ENCODE assay signal across 13 mouse cellular contexts in the genomic region with DNA sequence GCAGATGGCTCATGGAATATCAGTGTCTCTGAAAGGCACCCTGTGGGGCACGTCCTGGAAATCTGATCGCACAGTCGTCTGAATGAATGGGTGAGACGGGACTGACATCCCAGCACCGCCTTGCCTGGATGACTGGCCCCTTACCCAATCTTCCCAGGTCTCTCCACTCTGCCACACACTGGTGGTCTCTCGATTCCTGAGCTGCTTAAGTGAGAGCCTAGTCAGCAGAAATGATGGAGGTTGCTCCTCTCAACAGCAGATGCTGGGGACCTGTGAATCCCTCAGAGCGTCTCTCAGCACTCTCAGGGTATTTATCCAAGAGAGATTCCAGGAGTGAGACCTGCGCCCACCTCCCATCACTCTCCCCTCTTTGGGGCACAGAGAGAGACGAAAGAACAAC. TPM values are rescaled to one million over a fixed set of nuclear protein-coding genes. Genes with fewer than 3 reads are reported as not detected.
DNase-seq lines count a peak whose midpoint lies in the region; ATAC-seq and TF ChIP-seq lines count a peak whose summit lies in the region.
"Had no signal": no experiment of that assay in that cellular context is flagged by ENCODE, and none has a peak within 500 bp of the region (broad histone marks: within the 10 kb centered on the region; RNA-seq: fewer than 3 reads in every experiment).

No protein-coding gene starts in this region.

- no peaks in the 10 kb centered on the region for H3K9me3 ChIP-seq in heart, embryonic 11.5 days (replicated peaks; ENCODE audit: control insufficient read depth, low read length)
- H3K9me3 ChIP-seq in CH12.LX (replicated peaks; ENCODE audit: low read length), result no peaks in the 10 kb centered on the region
- no peaks in the 10 kb centered on the region for H3K9me3 ChIP-seq in forebrain, embryonic 16.5 days (ENCODE audit: control insufficient read depth, low read length)
- H3K9me3 ChIP-seq in liver, embryonic 11.5 days (ENCODE audit: control insufficient read depth, low read length), result no peaks in the 10 kb centered on the region
- H3K9me3 ChIP-seq in intestine, embryonic 15.5 days, result no peaks in the 10 kb centered on the region
- H3K9me3 ChIP-seq: embryonic facial prominence, embryonic 12.5 days had no signal

- TF ChIP-seq CTCF in CH12.LX (conservative IDR thresholded peaks at IDR 0.05 in 1 of 2, IDR thresholded peaks at IDR 0.05 in 1 of 2; ENCODE audit: low read depth in 2 of 2, low read length in 2 of 2), result no peak

- peak overlapping the region; percentile 6 for H3K4me2 ChIP-seq in heart, embryonic 11.5 days
- H3K4me2 ChIP-seq in CH12.LX (ENCODE audit: insufficient read depth, low read depth, poor library complexity, severe bottlenecking), result peak overlapping the region; percentile 61
- H3K4me2 ChIP-seq in forebrain, embryonic 16.5 days (ENCODE audit: low read length), result no peak overlapping the region; the same call in 1 of the 2 replicates
- H3K4me2 ChIP-seq in liver, embryonic 11.5 days, result peak overlapping the region; percentile 0; the same call in 1 of the 2 replicates
- H3K4me2 ChIP-seq in intestine, embryonic 15.5 days (replicated peaks), result no peak overlapping the region
- H3K4me2 ChIP-seq: embryonic facial prominence, embryonic 12.5 days had no signal

- DNase-seq in heart, postnatal 14 days, result no peak
- no peak for DNase-seq in CH12.LX (ENCODE audit: extremely low read depth)
- no peak for DNase-seq in liver, embryonic 11.5 days (ENCODE audit: low spot score)
- no peak for DNase-seq in cerebellum, postnatal 14 days
- DNase-seq: heart, postnatal 36 days; kidney, postnatal 14 days; right cerebral cortex, postnatal 25 days had no signal

- H3K79me2 ChIP-seq in CH12.LX (replicated peaks; ENCODE audit: control insufficient read depth, extremely low read depth, insufficient read depth, poor library complexity, severe bottlenecking), result peaks cover 4% of the 10 kb centered on the region; the same call in 1 of the 2 replicates

- in situ Hi-C loops in CH12.LX (cut with MboI; ENCODE audit: low pct_ligation_motif_present, low pct_unique_long_range_greater_than_20kb, low sequenced_read_pairs), result no loop called here

- H3K36me3 ChIP-seq in heart, embryonic 11.5 days (ENCODE audit: control insufficient read depth, insufficient read depth, low read length), result no peaks in the 10 kb centered on the region
- H3K36me3 ChIP-seq in CH12.LX (replicated peaks in 1 of 2; ENCODE audit: control insufficient read depth in 1 of 2, insufficient read depth in 1 of 2, low read length in 1 of 2), result peaks cover 0 to 3% of the 10 kb centered on the region in 2 experiments
- H3K36me3 ChIP-seq in forebrain, embryonic 16.5 days (ENCODE audit: control insufficient read depth, insufficient read depth), result no peaks in the 10 kb centered on the region
- H3K36me3 ChIP-seq in liver, embryonic 11.5 days (ENCODE audit: control insufficient read depth, insufficient read depth, low read length), result no peaks in the 10 kb centered on the region
- H3K36me3 ChIP-seq in intestine, embryonic 15.5 days, result no peaks in the 10 kb centered on the region
- H3K36me3 ChIP-seq: embryonic facial prominence, embryonic 12.5 days had no signal

- intact Hi-C loops in heart, postnatal 14 days (cut with DNase I), result no loop called here

- no peak overlapping the region for H3K4me3 ChIP-seq in heart, embryonic 11.5 days (ENCODE audit: low read depth, low read length)
- H3K4me3 ChIP-seq in CH12.LX (replicated peaks in 1 of 3; ENCODE audit: low read depth in 2 of 3, low read length in 2 of 3, poor library complexity in 1 of 3), result peak overlapping the region; percentile 43 to 67 (median 50)
- H3K4me3 ChIP-seq in forebrain, embryonic 16.5 days (replicated peaks; ENCODE audit: low read length), result no peak overlapping the region
- H3K4me3 ChIP-seq in liver, embryonic 11.5 days (ENCODE audit: low read depth, low read length), result no peak overlapping the region
- H3K4me3 ChIP-seq in intestine, embryonic 15.5 days (replicated peaks), result no peak overlapping the region
- H3K4me3 ChIP-seq: embryonic facial prominence, embryonic 12.5 days; myocyte had no signal

- H3K4me1 ChIP-seq in heart, embryonic 11.5 days (ENCODE audit: control insufficient read depth, insufficient read depth, low read length), result peaks cover 6% of the 10 kb centered on the region; the same call in 1 of the 2 replicates
- H3K4me1 ChIP-seq in CH12.LX (ENCODE audit: control insufficient read depth in 1 of 2, insufficient read depth in 2 of 2), result peaks cover 25 to 52% of the 10 kb centered on the region in 2 experiments
- peaks cover 14% of the 10 kb centered on the region for H3K4me1 ChIP-seq in forebrain, embryonic 16.5 days (replicated peaks; ENCODE audit: control insufficient read depth, insufficient read depth, low read length)
- H3K4me1 ChIP-seq in liver, embryonic 11.5 days (replicated peaks; ENCODE audit: control insufficient read depth, insufficient read depth, low read length), result peaks cover 2% of the 10 kb centered on the region; the same call in 1 of the 2 replicates
- peaks cover 8% of the 10 kb centered on the region; the same call in 1 of the 2 replicates for H3K4me1 ChIP-seq in intestine, embryonic 15.5 days (replicated peaks)

- no peak for TF ChIP-seq RAD21 in CH12.LX (IDR thresholded peaks at IDR 0.05; ENCODE audit: low read depth, low read length)

- H3K27ac ChIP-seq in heart, embryonic 11.5 days (ENCODE audit: low read depth, low read length), result no peak overlapping the region; the same call in 1 of the 2 replicates
- H3K27ac ChIP-seq in CH12.LX (ENCODE audit: insufficient read depth, low read depth), result peak overlapping the region; percentile 37; the same call in 1 of the 2 replicates
- no peak overlapping the region for H3K27ac ChIP-seq in forebrain, embryonic 16.5 days (ENCODE audit: low read length)
- peak overlapping the region; percentile 45; the same call in 1 of the 2 replicates for H3K27ac ChIP-seq in liver, embryonic 11.5 days (ENCODE audit: low read depth, low read length)
- H3K27ac ChIP-seq in intestine, embryonic 15.5 days, result no peak overlapping the region
- H3K27ac ChIP-seq: embryonic facial prominence, embryonic 12.5 days had no signal

- H3K27me3 ChIP-seq in heart, embryonic 11.5 days (ENCODE audit: control insufficient read depth, insufficient read depth, low read length), result no peaks in the 10 kb centered on the region
- no peaks in the 10 kb centered on the region for H3K27me3 ChIP-seq in CH12.LX (replicated peaks)
- no peaks in the 10 kb centered on the region for H3K27me3 ChIP-seq in forebrain, embryonic 16.5 days (replicated peaks; ENCODE audit: control insufficient read depth, insufficient read depth, low read length)
- H3K27me3 ChIP-seq in liver, embryonic 11.5 days (replicated peaks; ENCODE audit: control insufficient read depth, insufficient read depth, low read length), result no peaks in the 10 kb centered on the region
- H3K27me3 ChIP-seq in intestine, embryonic 15.5 days (replicated peaks), result no peaks in the 10 kb centered on the region
- H3K27me3 ChIP-seq: embryonic facial prominence, embryonic 12.5 days had no signal

- ATAC-seq in heart, embryonic 11.5 days (replicated peaks; ENCODE audit: insufficient number of reproducible peaks, low FRiP score, low TSS enrichment), result no peak
- ATAC-seq in forebrain, embryonic 16.5 days, result no peak
- no peak for ATAC-seq in liver, embryonic 11.5 days (replicated peaks; ENCODE audit: low FRiP score)
- ATAC-seq in intestine, embryonic 15.5 days, result no peak
- ATAC-seq in megakaryocyte-erythroid progenitor cell, adult 5-6 weeks (replicated peaks; ENCODE audit: low FRiP score, low TSS enrichment, poor library complexity, severe bottlenecking), result no peak

- no peak overlapping the region for H3K9ac ChIP-seq in heart, embryonic 11.5 days (ENCODE audit: low read depth, low read length)
- H3K9ac ChIP-seq in CH12.LX (ENCODE audit: insufficient read depth, low read depth), result peak overlapping the region; percentile 52
- H3K9ac ChIP-seq in forebrain, embryonic 16.5 days (replicated peaks; ENCODE audit: low read depth, low read length), result 0 out of 2 replicates have a peak overlapping the region, but pooled peaks have one; percentile 4
- no peak overlapping the region for H3K9ac ChIP-seq in liver, embryonic 11.5 days (ENCODE audit: low read depth, low read length)
- no peak overlapping the region for H3K9ac ChIP-seq in intestine, embryonic 15.5 days
- H3K9ac ChIP-seq: embryonic facial prominence, embryonic 12.5 days had no signal

- dilution Hi-C loops in CH12.LX (cut with MboI; ENCODE audit: extremely low pct_ligation_motif_present, extremely low pct_unique_long_range_greater_than_20kb, low sequenced_read_pairs), result no loop called here

- no peak for TF ChIP-seq EP300 in CH12.LX (IDR thresholded peaks at IDR 0.05; ENCODE audit: low read length)

- TF ChIP-seq POLR2A in CH12.LX (IDR thresholded peaks at IDR 0.05; ENCODE audit: low read depth, low read length), result no peak

- 28% methylated on average over 9 of the region's 9 CpGs for WGBS in heart, embryonic 11.5 days (ENCODE audit: insufficient replicate concordance)
- WGBS in forebrain, embryonic 16.5 days, result 24% methylated on average over 9 of the region's 9 CpGs
- WGBS in liver, embryonic 11.5 days, result 50% methylated on average over 9 of the region's 9 CpGs
- 34% methylated on average over 9 of the region's 9 CpGs for WGBS in intestine, embryonic 15.5 days

TF ChIP-seq in CH12.LX, 34 proteins besides CTCF, POLR2A, EP300 and RAD21 (continues in another document):
- no peak for TF ChIP-seq CHD2 (IDR thresholded peaks at IDR 0.05; ENCODE audit: low read length)
- TF ChIP-seq IRF4 (IDR thresholded peaks at IDR 0.05; ENCODE audit: low read depth, low read length), result no peak
- no peak for TF ChIP-seq RCOR1 (conservative IDR thresholded peaks at IDR 0.05; ENCODE audit: low read depth, low read length)
- no peak for TF ChIP-seq MXI1 (IDR thresholded peaks at IDR 0.05; ENCODE audit: low read depth, low read length)
- peak; percentile 62; the same call in 1 of the 2 replicates for TF ChIP-seq MAFK (IDR thresholded peaks at IDR 0.05; ENCODE audit: insufficient replicate concordance, low read length)
- no peak for TF ChIP-seq NELFE (IDR thresholded peaks at IDR 0.05; ENCODE audit: low read depth, low read length)
- TF ChIP-seq JUN (IDR thresholded peaks at IDR 0.05; ENCODE audit: insufficient read depth, low read depth, low read length), result no peak
- TF ChIP-seq ZMIZ1 (IDR thresholded peaks at IDR 0.05; ENCODE audit: low read depth, low read length), result no peak

RNA-seq across cellular contexts. Expression of a gene that starts 36.8 kb away (rescaled TPM):
- 17.4 and 17.5 TPM in 2 replicates for polyA plus RNA-seq in heart, embryonic 11.5 days (2014; fragmentation: Nextera tagmentation; extraction: Ambion mirVana)
- total RNA-seq in heart, postnatal 14 days (2021), result 10 to 100 TPM; 11.3 to 11.5 TPM
- total RNA-seq in CH12.LX (2012; rRNA removed) (20.7 and 23.0 TPM in 2 replicates), CH12.LX (2014; rRNA removed) (39.5 and 40.4 TPM in 2 replicates)
- polyA plus RNA-seq in CH12.LX (2012; ENCODE audit: insufficient read length, low read depth), result 15.4 and 17.2 TPM in 2 replicates
- polyA plus RNA-seq in forebrain, embryonic 16.5 days (2015; fragmentation: Nextera tagmentation; extraction: Ambion mirVana), result 26.1 and 30.2 TPM in 2 replicates
- 19.3 and 21.3 TPM in 2 replicates for polyA plus RNA-seq in liver, embryonic 11.5 days (2014; fragmentation: Nextera tagmentation; extraction: Ambion mirVana)
- 12.4 and 16.5 TPM in 2 replicates for polyA plus RNA-seq in intestine, embryonic 15.5 days (2015; fragmentation: Nextera tagmentation; extraction: Ambion mirVana)
- 18.6 and 20.3 TPM in 2 replicates for total RNA-seq in megakaryocyte-erythroid progenitor cell, adult 5-6 weeks (2014; fragmentation: Nextera tagmentation)
- 25.2 and 29.7 TPM in 2 replicates for total RNA-seq in megakaryocyte-erythroid progenitor cell, adult 5-6 weeks (2017)

Comparison
In these comparisons a context has a peak if more than half of its experiments do, and no peak if none do; other contexts are left out.
1. H3K27ac ChIP-seq: peak in CH12.LX (single experiment) and liver, embryonic 11.5 days (single experiment); none in heart, embryonic 11.5 days (single experiment), forebrain, embryonic 16.5 days (single experiment) and intestine, embryonic 15.5 days (single experiment).
2. H3K4me2 ChIP-seq: peak in heart, embryonic 11.5 days (single experiment), CH12.LX (single experiment) and liver, embryonic 11.5 days (single experiment); none in forebrain, embryonic 16.5 days (single experiment) and intestine, embryonic 15.5 days (single experiment).
3. H3K4me3 ChIP-seq: peak in CH12.LX (3 of 3); none in heart, embryonic 11.5 days (single experiment), forebrain, embryonic 16.5 days (single experiment), liver, embryonic 11.5 days (single experiment) and intestine, embryonic 15.5 days (single experiment).
4. H3K9ac ChIP-seq: peak in CH12.LX (single experiment) and forebrain, embryonic 16.5 days (single experiment); none in heart, embryonic 11.5 days (single experiment), liver, embryonic 11.5 days (single experiment) and intestine, embryonic 15.5 days (single experiment).